9 mouse cellular contexts compared by ENCODE assay signal in genomic region chr11:101229361-101229900, GRCm38 (mm10). TPM values are rescaled to one million over a fixed set of nuclear protein-coding genes. Genes with fewer than 3 reads are reported as not detected.
A peak's percentile ranks its signal among the peaks of the same experiment; 100 is the strongest.
DNase-seq lines count a peak whose midpoint lies in the region; ATAC-seq and TF ChIP-seq lines count a peak whose summit lies in the region.
"Had no signal": no experiment of that assay in that cellular context is flagged by ENCODE, and none has a peak within 500 bp of the region (broad histone marks: within the 10 kb centered on the region; RNA-seq: fewer than 3 reads in every experiment).

No protein-coding gene starts in this region.

- no peak for DNase-seq in hindbrain, embryonic 10.5 days (ENCODE audit: low spot score)
- no peak for DNase-seq in hindbrain, embryonic 11.5 days (ENCODE audit: low spot score)
- DNase-seq in NIH3T3 (ENCODE audit: low read depth) = peak; percentile 31
- peak; percentile 48 for DNase-seq in gastrocnemius, postnatal 10 days
- DNase-seq in kidney, postnatal 0 days (ENCODE audit: low spot score) = no peak
- DNase-seq in testis, postnatal 10 days (ENCODE audit: low spot score) = peak; percentile 81
- no peak for DNase-seq in thymus, postnatal 0 days (ENCODE audit: low spot score)

- H3K9ac ChIP-seq in hindbrain, embryonic 11.5 days (ENCODE audit: low read depth, low read length) = no peak overlapping the region
- no peak overlapping the region for H3K9ac ChIP-seq in kidney, postnatal 0 days (ENCODE audit: low read depth, low read length)

- TF ChIP-seq CTCF in kidney, postnatal 0 days (IDR thresholded peaks at IDR 0.05; ENCODE audit: low read depth) = no peak

- no peak for ATAC-seq in hindbrain, embryonic 11.5 days (ENCODE audit: low FRiP score)
- ATAC-seq in kidney, postnatal 0 days (replicated peaks; ENCODE audit: low FRiP score, low read depth) = no peak
- ATAC-seq in CD4-positive, CD25-positive, alpha-beta regulatory T cell, adult 4 months = no peak

- peak overlapping the region; percentile 86 for H3K27ac ChIP-seq in hindbrain, embryonic 10.5 days
- H3K27ac ChIP-seq in hindbrain, embryonic 11.5 days (ENCODE audit: low read depth, low read length) = no peak overlapping the region
- H3K27ac ChIP-seq in kidney, postnatal 0 days = peak overlapping the region; percentile 97

- 22% methylated on average over 8 of the region's 8 CpGs for WGBS in hindbrain, embryonic 10.5 days
- 24% methylated on average over 8 of the region's 8 CpGs for WGBS in hindbrain, embryonic 11.5 days
- WGBS in kidney, postnatal 0 days = 27% methylated on average over 8 of the region's 8 CpGs

- no peak overlapping the region for H3K4me2 ChIP-seq in hindbrain, embryonic 11.5 days (replicated peaks; ENCODE audit: low read depth, low read length)
- no peak overlapping the region for H3K4me2 ChIP-seq in kidney, postnatal 0 days (ENCODE audit: low read length)

- peaks cover 9% of the 10 kb centered on the region; the same call in 1 of the 2 replicates for H3K27me3 ChIP-seq in hindbrain, embryonic 10.5 days (ENCODE audit: insufficient read depth, poor library complexity, severe bottlenecking)
- H3K27me3 ChIP-seq in hindbrain, embryonic 11.5 days (ENCODE audit: control insufficient read depth, insufficient read depth, low read length) = no peaks in the 10 kb centered on the region
- no peaks in the 10 kb centered on the region for H3K27me3 ChIP-seq in kidney, postnatal 0 days (ENCODE audit: insufficient read depth, low read length)

- H3K4me1 ChIP-seq in hindbrain, embryonic 10.5 days (replicated peaks) = peaks cover 50% of the 10 kb centered on the region
- 0 out of 2 replicates have a peak, but pooled peaks cover 3% of the 10 kb centered on the region for H3K4me1 ChIP-seq in hindbrain, embryonic 11.5 days (replicated peaks; ENCODE audit: control insufficient read depth, insufficient read depth, low read length)
- H3K4me1 ChIP-seq in kidney, postnatal 0 days (replicated peaks; ENCODE audit: insufficient read depth, low read length) = peaks cover 32% of the 10 kb centered on the region

- no peaks in the 10 kb centered on the region for H3K36me3 ChIP-seq in hindbrain, embryonic 10.5 days
- H3K36me3 ChIP-seq in hindbrain, embryonic 11.5 days (ENCODE audit: control insufficient read depth, insufficient read depth, low read length) = no peaks in the 10 kb centered on the region
- no peaks in the 10 kb centered on the region for H3K36me3 ChIP-seq in kidney, postnatal 0 days (ENCODE audit: insufficient read depth, low read length)

- no peak overlapping the region; the same call in 1 of the 2 replicates for H3K4me3 ChIP-seq in hindbrain, embryonic 10.5 days
- H3K4me3 ChIP-seq in hindbrain, embryonic 11.5 days (ENCODE audit: low read depth, low read length) = no peak overlapping the region
- no peak overlapping the region for H3K4me3 ChIP-seq in kidney, postnatal 0 days (replicated peaks; ENCODE audit: low read depth, low read length)
- H3K4me3 ChIP-seq: megakaryocyte, embryonic 14.5 days had no signal

- no peaks in the 10 kb centered on the region for H3K9me3 ChIP-seq in hindbrain, embryonic 10.5 days
- H3K9me3 ChIP-seq in hindbrain, embryonic 11.5 days (ENCODE audit: control insufficient read depth, low read length) = no peaks in the 10 kb centered on the region
- no peaks in the 10 kb centered on the region for H3K9me3 ChIP-seq in kidney, postnatal 0 days (replicated peaks; ENCODE audit: low read length)
- H3K9me3 ChIP-seq: megakaryocyte, embryonic 14.5 days had no signal

RNA-seq across cellular contexts. Expression of gene Ezh1, which starts 3.2 kb away (rescaled TPM):
- polyA plus RNA-seq in hindbrain, embryonic 10.5 days (2016; fragmentation: Nextera tagmentation; extraction: Ambion mirVana) = 13.1 TPM in 2 replicates
- 11.1 and 11.5 TPM in 2 replicates for polyA plus RNA-seq in hindbrain, embryonic 11.5 days (2014; fragmentation: Nextera tagmentation; extraction: Ambion mirVana)
- 10 to 100 TPM; 17.2 to 17.7 TPM for total RNA-seq in gastrocnemius, postnatal 10 days (2021)
- polyA plus RNA-seq in kidney, postnatal 0 days (2015; fragmentation: Nextera tagmentation; extraction: Ambion mirVana) = 18.6 and 20.3 TPM in 2 replicates
- polyA plus RNA-seq in CD4-positive, CD25-positive, alpha-beta regulatory T cell, adult 4 months (2017; shearing (Covaris generic)) = 10 to 100 TPM; 57.3 to 85.6 TPM
- 13.7 and 13.8 TPM in 2 replicates for polyA plus RNA-seq in thymus, postnatal 0 days (2015; fragmentation: Nextera tagmentation; extraction: Ambion mirVana)

RNA-seq across cellular contexts. Expression of gene Ramp2, which starts 16.4 kb away (rescaled TPM):
- 63.9 and 72.3 TPM in 2 replicates for polyA plus RNA-seq in hindbrain, embryonic 10.5 days (2016; fragmentation: Nextera tagmentation; extraction: Ambion mirVana)
- polyA plus RNA-seq in hindbrain, embryonic 11.5 days (2014; fragmentation: Nextera tagmentation; extraction: Ambion mirVana) = 63.0 and 71.9 TPM in 2 replicates
- total RNA-seq in gastrocnemius, postnatal 10 days (2021) = 10 to 100 TPM; 70.5 to 72.8 TPM
- 242 and 247 TPM in 2 replicates for polyA plus RNA-seq in kidney, postnatal 0 days (2015; fragmentation: Nextera tagmentation; extraction: Ambion mirVana)
- polyA plus RNA-seq in CD4-positive, CD25-positive, alpha-beta regulatory T cell, adult 4 months (2017; shearing (Covaris generic)) = not detected
- 29.6 and 30.8 TPM in 2 replicates for polyA plus RNA-seq in thymus, postnatal 0 days (2015; fragmentation: Nextera tagmentation; extraction: Ambion mirVana)

RNA-seq across cellular contexts. Expression of gene Vps25, which starts 24.1 kb away (rescaled TPM):
- polyA plus RNA-seq in hindbrain, embryonic 10.5 days (2016; fragmentation: Nextera tagmentation; extraction: Ambion mirVana) = 135 TPM in 2 replicates
- polyA plus RNA-seq in hindbrain, embryonic 11.5 days (2014; fragmentation: Nextera tagmentation; extraction: Ambion mirVana) = 117 and 119 TPM in 2 replicates
- 10 to 100 TPM; 40.1 to 44.3 TPM for total RNA-seq in gastrocnemius, postnatal 10 days (2021)
- polyA plus RNA-seq in kidney, postnatal 0 days (2015; fragmentation: Nextera tagmentation; extraction: Ambion mirVana) = 179 and 180 TPM in 2 replicates
- polyA plus RNA-seq in CD4-positive, CD25-positive, alpha-beta regulatory T cell, adult 4 months (2017; shearing (Covaris generic)) = 100 to 1,000 TPM; 132 to 144 TPM
- 132 and 149 TPM in 2 replicates for polyA plus RNA-seq in thymus, postnatal 0 days (2015; fragmentation: Nextera tagmentation; extraction: Ambion mirVana)

RNA-seq across cellular contexts. Expression of gene Wnk4, which starts 30.9 kb away (rescaled TPM):
- 6.7 and 7.6 TPM in 2 replicates for polyA plus RNA-seq in hindbrain, embryonic 10.5 days (2016; fragmentation: Nextera tagmentation; extraction: Ambion mirVana)
- polyA plus RNA-seq in hindbrain, embryonic 11.5 days (2014; fragmentation: Nextera tagmentation; extraction: Ambion mirVana) = 5.2 and 6.0 TPM in 2 replicates
- total RNA-seq in gastrocnemius, postnatal 10 days (2021) = 1 to 10 TPM in 1 of 2 experiments, under 1 TPM in 1; 0.35 to 1.4 TPM
- 47.0 and 48.8 TPM in 2 replicates for polyA plus RNA-seq in kidney, postnatal 0 days (2015; fragmentation: Nextera tagmentation; extraction: Ambion mirVana)
- 1 to 10 TPM in 1 of 2 experiments, under 1 TPM in 1; 0.91 to 1.4 TPM for polyA plus RNA-seq in CD4-positive, CD25-positive, alpha-beta regulatory T cell, adult 4 months (2017; shearing (Covaris generic))
- 1.4 and 2.1 TPM in 2 replicates for polyA plus RNA-seq in thymus, postnatal 0 days (2015; fragmentation: Nextera tagmentation; extraction: Ambion mirVana)

RNA-seq across cellular contexts. Expression of gene Cntd1, which starts 49.4 kb away (rescaled TPM):
- 0.95 and 1.9 TPM in 2 replicates for polyA plus RNA-seq in hindbrain, embryonic 10.5 days (2016; fragmentation: Nextera tagmentation; extraction: Ambion mirVana)
- polyA plus RNA-seq in hindbrain, embryonic 11.5 days (2014; fragmentation: Nextera tagmentation; extraction: Ambion mirVana) = 1.3 and 1.7 TPM in 2 replicates
- under 1 TPM; 0.14 to 0.18 TPM for total RNA-seq in gastrocnemius, postnatal 10 days (2021)
- polyA plus RNA-seq in kidney, postnatal 0 days (2015; fragmentation: Nextera tagmentation; extraction: Ambion mirVana) = 1.5 and 2.0 TPM in 2 replicates
- polyA plus RNA-seq in CD4-positive, CD25-positive, alpha-beta regulatory T cell, adult 4 months (2017; shearing (Covaris generic)) = under 1 TPM in 1 of 2 experiments, not detected in 1; 0.97 TPM
- 1.3 and 1.9 TPM in 2 replicates for polyA plus RNA-seq in thymus, postnatal 0 days (2015; fragmentation: Nextera tagmentation; extraction: Ambion mirVana)

Comparison
In these comparisons a context has a peak if more than half of its experiments do, and no peak if none do; other contexts are left out.
1. DNase-seq: peak in NIH3T3 (single experiment), gastrocnemius, postnatal 10 days (single experiment) and testis, postnatal 10 days (single experiment); none in hindbrain, embryonic 10.5 days (single experiment), hindbrain, embryonic 11.5 days (single experiment), kidney, postnatal 0 days (single experiment) and thymus, postnatal 0 days (single experiment).
2. RNA of gene Ramp2, which starts 16.4 kb away (polyA plus RNA-seq): 242 to 247 TPM in kidney, postnatal 0 days, 63.0 to 71.9 TPM in hindbrain, embryonic 11.5 days, 63.9 to 72.3 TPM in hindbrain, embryonic 10.5 days and 29.6 to 30.8 TPM in thymus, postnatal 0 days; not detected in CD4-positive, CD25-positive, alpha-beta regulatory T cell, adult 4 months; every median in the first group is over 10 times any median in the second.